ENCODE assay signal across 7 mouse cellular contexts in genomic region chr1:172341386-172341785, GRCm38 (mm10). TPM values are rescaled to one million over a fixed set of nuclear protein-coding genes. Genes with fewer than 3 reads are reported as not detected.
DNase-seq lines count a peak whose midpoint lies in the region; ATAC-seq and TF ChIP-seq lines count a peak whose summit lies in the region.

No protein-coding gene starts in this region.

- no peak for DNase-seq in lung, embryonic 14.5 days
- DNase-seq in lung, postnatal 14 days: no peak
- DNase-seq in forebrain, embryonic 11.5 days (ENCODE audit: low spot score): no peak
- DNase-seq in layer of hippocampus, adult 9-11 months: no peak
- DNase-seq in kidney, adult 9 months: no peak

- H3K9me3 ChIP-seq in lung, embryonic 14.5 days (ENCODE audit: low read depth, low read length): no peaks in the 10 kb centered on the region
- H3K9me3 ChIP-seq in forebrain, embryonic 11.5 days (ENCODE audit: control insufficient read depth, low read length): no peaks in the 10 kb centered on the region
- no peaks in the 10 kb centered on the region for H3K9me3 ChIP-seq in intestine, postnatal 0 days (ENCODE audit: control insufficient read depth)
- H3K9me3 ChIP-seq in neural tube, embryonic 15.5 days (replicated peaks): no peaks in the 10 kb centered on the region

- no peaks in the 10 kb centered on the region for H3K36me3 ChIP-seq in lung, embryonic 14.5 days (ENCODE audit: insufficient read depth)
- no peaks in the 10 kb centered on the region for H3K36me3 ChIP-seq in forebrain, embryonic 11.5 days (ENCODE audit: control insufficient read depth, insufficient read depth, low read length)
- no peaks in the 10 kb centered on the region for H3K36me3 ChIP-seq in intestine, postnatal 0 days (ENCODE audit: control insufficient read depth, insufficient read depth)
- H3K36me3 ChIP-seq in neural tube, embryonic 15.5 days: no peaks in the 10 kb centered on the region

- H3K27ac ChIP-seq in lung, embryonic 14.5 days (ENCODE audit: low read depth): no peak overlapping the region
- H3K27ac ChIP-seq in forebrain, embryonic 11.5 days (ENCODE audit: low read depth, low read length): no peak overlapping the region
- H3K27ac ChIP-seq in intestine, postnatal 0 days (ENCODE audit: low read depth, low read length): no peak overlapping the region
- H3K27ac ChIP-seq in neural tube, embryonic 15.5 days (replicated peaks): peak overlapping the region; percentile 71

- peak overlapping the region; percentile 64 for H3K4me2 ChIP-seq in lung, embryonic 14.5 days
- H3K4me2 ChIP-seq in forebrain, embryonic 11.5 days (ENCODE audit: low read depth, low read length, severe bottlenecking): peak overlapping the region; percentile 66
- H3K4me2 ChIP-seq in intestine, postnatal 0 days (replicated peaks; ENCODE audit: low read depth): peak overlapping the region; percentile 70
- peak overlapping the region; percentile 79 for H3K4me2 ChIP-seq in neural tube, embryonic 15.5 days

- H3K9ac ChIP-seq in lung, embryonic 14.5 days: no peak overlapping the region
- peak overlapping the region; percentile 61 for H3K9ac ChIP-seq in forebrain, embryonic 11.5 days (ENCODE audit: low read length)
- H3K9ac ChIP-seq in intestine, postnatal 0 days (ENCODE audit: low read depth, low read length): no peak overlapping the region
- peak overlapping the region; percentile 38 for H3K9ac ChIP-seq in neural tube, embryonic 15.5 days (replicated peaks)

- peaks cover 27% of the 10 kb centered on the region for H3K27me3 ChIP-seq in lung, embryonic 14.5 days (ENCODE audit: insufficient read depth, low read length)
- peaks cover 3% of the 10 kb centered on the region for H3K27me3 ChIP-seq in forebrain, embryonic 11.5 days (ENCODE audit: control insufficient read depth, insufficient read depth, low read length)
- H3K27me3 ChIP-seq in intestine, postnatal 0 days (replicated peaks; ENCODE audit: control insufficient read depth, insufficient read depth, low read length): peaks cover 42% of the 10 kb centered on the region
- H3K27me3 ChIP-seq in neural tube, embryonic 15.5 days (replicated peaks): peaks cover 9% of the 10 kb centered on the region

- WGBS in lung, embryonic 14.5 days: 8% methylated on average over 10 of the region's 10 CpGs
- 20% methylated on average over 10 of the region's 10 CpGs for WGBS in forebrain, embryonic 11.5 days
- 14% methylated on average over 10 of the region's 10 CpGs for WGBS in intestine, postnatal 0 days
- WGBS in neural tube, embryonic 15.5 days: 17% methylated on average over 10 of the region's 10 CpGs

- peak overlapping the region; percentile 33 for H3K4me3 ChIP-seq in lung, embryonic 14.5 days (ENCODE audit: low read depth, low read length)
- peak overlapping the region; percentile 49 for H3K4me3 ChIP-seq in forebrain, embryonic 11.5 days (ENCODE audit: low read depth, low read length)
- H3K4me3 ChIP-seq in intestine, postnatal 0 days (ENCODE audit: low read depth, low read length): peak overlapping the region; percentile 39
- peak overlapping the region; percentile 46 for H3K4me3 ChIP-seq in neural tube, embryonic 15.5 days (replicated peaks)

- no peaks in the 10 kb centered on the region; the same call in 1 of the 2 replicates for H3K4me1 ChIP-seq in lung, embryonic 14.5 days (ENCODE audit: insufficient read depth)
- H3K4me1 ChIP-seq in forebrain, embryonic 11.5 days (replicated peaks; ENCODE audit: control insufficient read depth, insufficient read depth, low read length): peaks cover 12% of the 10 kb centered on the region; the same call in 1 of the 2 replicates
- H3K4me1 ChIP-seq in intestine, postnatal 0 days (replicated peaks; ENCODE audit: control insufficient read depth, insufficient read depth, low read length): peaks cover 8% of the 10 kb centered on the region
- peaks cover 16% of the 10 kb centered on the region for H3K4me1 ChIP-seq in neural tube, embryonic 15.5 days

- ATAC-seq in lung, embryonic 14.5 days (ENCODE audit: insufficient read depth): no peak; the same call in 1 of the 2 replicates
- no peak; the same call in 1 of the 2 replicates for ATAC-seq in forebrain, embryonic 11.5 days (replicated peaks; ENCODE audit: low FRiP score)
- no peak for ATAC-seq in intestine, postnatal 0 days
- ATAC-seq in neural tube, embryonic 15.5 days (ENCODE audit: low FRiP score): peak; percentile 18; the same call in 1 of the 2 replicates

- TF ChIP-seq CTCF in lung, embryonic 14.5 days (IDR thresholded peaks at IDR 0.05; ENCODE audit: low read depth): no peak
- no peak for TF ChIP-seq CTCF in intestine, postnatal 0 days (IDR thresholded peaks at IDR 0.05; ENCODE audit: low read depth)

RNA-seq across cellular contexts. Expression of gene Kcnj10, which starts 0.4 kb away (rescaled TPM):
- polyA plus RNA-seq in lung, embryonic 14.5 days (2014; fragmentation: Nextera tagmentation; extraction: Ambion mirVana): 0.18 and 0.24 TPM in 2 replicates
- 0.69 and 0.73 TPM in 2 replicates for polyA plus RNA-seq in forebrain, embryonic 11.5 days (2014; fragmentation: Nextera tagmentation; extraction: Ambion mirVana)
- polyA plus RNA-seq in intestine, postnatal 0 days (2015; fragmentation: Nextera tagmentation; extraction: Ambion mirVana): 0.16 and 0.17 TPM in 2 replicates
- polyA plus RNA-seq in neural tube, embryonic 15.5 days (2015; fragmentation: Nextera tagmentation; extraction: Ambion mirVana): 2.3 and 2.5 TPM in 2 replicates

RNA-seq across cellular contexts. Expression of gene Kcnj9, which starts 12.3 kb away (rescaled TPM):
- polyA plus RNA-seq in lung, embryonic 14.5 days (2014; fragmentation: Nextera tagmentation; extraction: Ambion mirVana): 0.04 TPM in 1 of 2 replicates, not detected in the other
- polyA plus RNA-seq in forebrain, embryonic 11.5 days (2014; fragmentation: Nextera tagmentation; extraction: Ambion mirVana): 0.68 and 0.89 TPM in 2 replicates
- 0.05 TPM in 1 of 2 replicates, not detected in the other for polyA plus RNA-seq in intestine, postnatal 0 days (2015; fragmentation: Nextera tagmentation; extraction: Ambion mirVana)
- 2.5 and 3.2 TPM in 2 replicates for polyA plus RNA-seq in neural tube, embryonic 15.5 days (2015; fragmentation: Nextera tagmentation; extraction: Ambion mirVana)

RNA-seq across cellular contexts. Expression of gene Pigm, which starts 35.0 kb away (rescaled TPM):
- polyA plus RNA-seq in lung, embryonic 14.5 days (2014; fragmentation: Nextera tagmentation; extraction: Ambion mirVana): 9.0 and 9.9 TPM in 2 replicates
- polyA plus RNA-seq in forebrain, embryonic 11.5 days (2014; fragmentation: Nextera tagmentation; extraction: Ambion mirVana): 13.7 and 14.8 TPM in 2 replicates
- polyA plus RNA-seq in intestine, postnatal 0 days (2015; fragmentation: Nextera tagmentation; extraction: Ambion mirVana): 4.3 and 4.4 TPM in 2 replicates
- 3.7 and 3.8 TPM in 2 replicates for polyA plus RNA-seq in neural tube, embryonic 15.5 days (2015; fragmentation: Nextera tagmentation; extraction: Ambion mirVana)

RNA-seq across cellular contexts. Expression of gene Atp1a2, which starts 43.5 kb away (rescaled TPM):
- polyA plus RNA-seq in lung, embryonic 14.5 days (2014; fragmentation: Nextera tagmentation; extraction: Ambion mirVana): 1.3 and 1.4 TPM in 2 replicates
- 1.5 and 2.1 TPM in 2 replicates for polyA plus RNA-seq in forebrain, embryonic 11.5 days (2014; fragmentation: Nextera tagmentation; extraction: Ambion mirVana)
- polyA plus RNA-seq in intestine, postnatal 0 days (2015; fragmentation: Nextera tagmentation; extraction: Ambion mirVana): 1.9 and 2.8 TPM in 2 replicates
- 57.9 and 63.1 TPM in 2 replicates for polyA plus RNA-seq in neural tube, embryonic 15.5 days (2015; fragmentation: Nextera tagmentation; extraction: Ambion mirVana)

Comparison
In these comparisons a context has a peak if more than half of its experiments do, and no peak if none do; other contexts are left out.
1. H3K9ac ChIP-seq: peak in forebrain, embryonic 11.5 days (single experiment) and neural tube, embryonic 15.5 days (single experiment); none in lung, embryonic 14.5 days (single experiment) and intestine, postnatal 0 days (single experiment).
2. Peak in every context shown above with its lines, with median percentiles within 50 percentile points of each other: H3K4me2 ChIP-seq and H3K4me3 ChIP-seq.